Mouse (Mus musculus): ENCODE data around the gene Bmp8a.

Bmp8a gene

GRCm38 (mm10) chr4:123286790-123287189 lies 56.3 kb downstream of the Bmp8a start:
- no peak for DNase-seq (ENCODE audit: low spot score)

DNA sequence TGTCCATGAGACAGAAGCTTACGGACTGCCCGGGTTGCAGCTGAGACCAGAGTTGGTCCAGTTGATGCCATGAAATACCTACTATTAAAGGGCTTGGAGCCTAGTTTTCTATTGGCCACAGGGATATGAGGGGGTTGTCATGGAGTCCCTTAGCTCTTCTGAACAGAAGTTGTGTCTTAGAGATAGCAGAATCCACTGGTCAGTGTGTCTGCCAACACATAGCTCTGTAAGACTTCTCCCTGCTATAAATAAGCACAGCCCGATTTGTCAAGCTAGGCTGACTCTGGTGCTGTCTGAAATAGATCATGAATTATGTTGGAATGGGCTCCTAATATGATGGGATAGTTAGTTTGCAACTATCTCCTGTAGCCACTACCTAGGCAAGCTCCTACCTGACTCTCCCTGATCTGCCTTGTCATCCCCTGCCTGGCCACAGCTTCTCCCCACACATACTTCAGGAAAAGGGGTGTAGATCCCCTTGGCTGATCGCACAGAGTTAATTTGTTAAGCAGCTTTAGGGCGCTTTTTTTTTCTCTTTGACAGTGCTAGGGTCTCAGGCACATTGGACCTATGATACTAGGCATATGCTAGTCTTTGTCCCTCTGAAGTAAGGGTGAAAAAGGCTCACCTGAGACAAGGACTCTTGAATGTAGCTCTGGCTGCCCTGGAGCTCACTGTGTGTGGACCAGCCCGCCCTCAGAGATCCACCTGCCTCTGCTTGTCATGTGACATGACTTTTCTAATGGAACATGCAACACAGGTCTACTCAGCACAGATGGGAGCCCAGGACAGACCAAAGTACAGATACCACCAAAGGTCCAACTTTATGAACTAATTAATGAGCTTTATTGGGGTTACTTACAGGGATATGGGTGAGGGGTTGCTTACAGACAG lies 58.1 kb downstream of the Bmp8a start:
- no peak for DNase-seq (ENCODE audit: low spot score)

GRCm38 (mm10) chr4:123283675-123284064 lies 59.4 kb downstream of the Bmp8a start:
- peak; percentile 13 for DNase-seq (ENCODE audit: low spot score)

DNA sequence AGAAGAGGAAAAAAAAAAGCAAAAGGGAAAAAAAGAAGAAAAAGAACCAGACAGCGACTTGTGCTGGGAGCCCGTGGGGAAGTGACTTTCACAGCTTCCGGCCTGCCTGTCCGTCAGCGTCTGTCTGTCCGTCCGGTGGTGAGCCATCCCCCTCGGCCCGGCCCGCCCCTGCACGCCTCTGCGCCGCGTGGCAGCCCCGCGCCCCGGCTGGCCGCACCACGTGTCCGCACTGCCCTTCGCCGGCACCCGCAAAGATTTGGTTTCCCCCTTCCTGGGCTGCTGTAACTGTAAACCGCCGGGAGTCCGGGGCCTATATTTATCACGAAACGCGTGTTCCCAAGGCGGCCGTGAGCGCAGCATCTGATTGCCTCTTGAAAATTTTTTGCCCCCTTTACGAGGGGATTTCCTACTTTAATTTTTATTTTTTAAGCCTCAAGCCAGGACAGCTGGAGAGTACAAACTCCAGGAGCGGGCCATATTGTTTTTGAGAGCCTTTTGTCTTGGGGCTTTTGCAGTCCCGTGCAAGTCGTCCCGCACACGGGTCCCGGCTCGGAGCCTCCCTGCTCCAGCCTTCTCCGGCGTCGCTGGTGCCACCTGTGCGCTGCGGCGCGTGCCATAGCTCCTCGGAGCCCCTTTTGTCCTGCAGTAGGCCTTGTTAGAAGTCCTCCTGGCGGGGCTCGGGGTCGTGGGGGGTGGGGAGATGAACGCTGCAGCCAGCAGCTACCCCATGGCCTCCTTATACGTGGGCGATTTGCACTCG lies 60.0 kb downstream of the Bmp8a start:
- DNase-seq (ENCODE audit: low spot score): peak; percentile 27

- DNase-seq (ENCODE audit: low spot score): peak; percentile 92
Measured at GRCm38 (mm10) chr4:123282500-123282899, 60.6 kb downstream of the Bmp8a start.

DNA sequence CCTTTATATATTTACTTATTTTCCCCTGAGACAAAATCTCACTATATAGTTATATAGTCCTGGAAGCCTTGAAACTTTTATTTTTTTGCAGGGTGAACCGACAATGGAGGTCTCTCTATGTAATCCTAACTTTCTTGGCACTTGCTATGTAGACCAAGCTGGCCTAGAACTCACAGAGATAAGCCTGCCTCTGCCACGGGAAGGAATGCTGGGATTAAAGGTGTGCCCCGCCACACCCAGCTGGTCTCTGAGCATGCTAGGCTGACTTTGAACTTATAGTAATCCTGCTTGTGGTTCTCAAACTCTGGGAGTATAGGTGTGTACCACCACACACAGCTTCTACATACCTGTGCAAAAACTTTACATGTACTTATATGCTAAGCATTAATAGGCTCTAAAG lies 62.9 kb downstream of the Bmp8a start:
- no peak for DNase-seq (ENCODE audit: low spot score)

GRCm38 (mm10) chr4:123271063-123271462 lies 72.0 kb downstream of the Bmp8a start:
- DNase-seq (ENCODE audit: low spot score): no peak

Measured in urinary bladder, postnatal 14 days (tissue).